Mouse (Mus musculus) cerebellum, adult 11 months (tissue): Measurements from ENCODE around the gene Tmco5.
"Not testable (repeated sequence)": the region's sequence is repeated elsewhere in the genome, so short reads cannot be mapped to it uniquely, and the experiment has no call there.

Experiments used
- DNase-seq: peaks from one replicate; pipeline ENCODE4 v3.0.0; 2022

The Tmco5 gene

GRCm38 (mm10) chr2:116924292-116924691, 45.8 kb downstream of the Tmco5 start:
- no peak for DNase-seq

- no peak for DNase-seq
These were observed 46.7 kb downstream of the Tmco5 start for GRCm38 (mm10) chr2:116925230-116925629.

DNA sequence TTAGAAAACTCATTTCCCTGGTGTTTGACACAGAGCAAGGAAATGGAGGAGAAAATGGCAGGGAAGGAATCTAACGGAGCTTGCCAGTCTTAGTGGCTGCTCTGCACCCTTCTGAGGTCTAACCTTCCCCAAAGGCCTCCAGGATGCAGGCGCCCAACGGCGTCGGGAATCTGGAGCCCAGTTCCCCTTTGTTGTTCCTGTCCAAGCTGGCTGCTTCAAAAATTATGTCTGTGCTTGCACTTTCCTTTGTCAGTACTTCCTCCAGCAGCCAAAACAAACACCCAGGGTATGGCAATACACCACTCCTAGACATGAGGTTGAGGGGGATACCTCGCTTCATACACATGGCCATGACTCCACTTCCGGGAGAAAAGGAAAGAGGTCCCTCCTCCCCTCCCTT, 53.7 kb downstream of the Tmco5 start:
- no peak for DNase-seq

- DNase-seq: not testable (repeated sequence)
These were observed 55.7 kb downstream of the Tmco5 start for GRCm38 (mm10) chr2:116934236-116934635.

GRCm38 (mm10) chr2:116934776-116935175, 56.3 kb downstream of the Tmco5 start:
- DNase-seq: no peak

DNA sequence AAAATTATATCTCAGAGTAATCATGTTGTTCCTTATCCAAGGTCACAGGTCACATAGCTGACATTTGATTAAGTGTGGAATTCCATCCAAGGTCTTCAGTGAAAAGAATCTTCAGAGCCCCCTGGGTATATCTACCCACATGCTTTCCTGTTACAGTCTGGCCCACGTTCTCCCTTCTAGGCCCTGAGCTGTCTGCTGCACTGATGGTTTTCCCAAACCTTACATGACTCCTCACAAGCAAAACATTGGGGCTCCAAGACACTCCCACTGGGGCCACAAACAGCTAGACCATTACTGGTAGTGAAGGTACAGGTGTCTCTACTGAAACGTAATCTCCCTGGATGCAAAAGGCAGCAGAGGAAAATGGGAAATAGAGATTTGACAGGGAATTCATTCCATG, 57.9 kb downstream of the Tmco5 start:
- no peak for DNase-seq

DNA sequence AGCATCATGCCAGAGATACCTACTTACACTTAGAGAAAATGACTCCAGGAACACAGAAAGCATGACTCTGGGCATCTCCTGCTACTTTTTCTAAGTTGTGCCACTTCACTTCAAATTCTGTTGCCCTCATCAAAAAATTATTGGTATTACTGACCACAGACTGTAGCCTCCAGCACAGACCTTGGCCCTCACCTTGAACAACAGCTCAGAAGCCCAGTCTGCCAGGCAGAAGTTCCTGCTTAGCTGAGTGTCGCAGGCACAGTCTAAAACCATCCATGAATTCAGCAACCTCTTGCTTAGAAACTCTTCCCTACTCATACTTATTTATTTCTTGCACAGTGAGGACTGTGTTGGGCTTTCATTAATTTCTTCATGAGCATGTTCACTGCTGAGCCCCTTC, 58.7 kb downstream of the Tmco5 start:
- DNase-seq: no peak

DNA sequence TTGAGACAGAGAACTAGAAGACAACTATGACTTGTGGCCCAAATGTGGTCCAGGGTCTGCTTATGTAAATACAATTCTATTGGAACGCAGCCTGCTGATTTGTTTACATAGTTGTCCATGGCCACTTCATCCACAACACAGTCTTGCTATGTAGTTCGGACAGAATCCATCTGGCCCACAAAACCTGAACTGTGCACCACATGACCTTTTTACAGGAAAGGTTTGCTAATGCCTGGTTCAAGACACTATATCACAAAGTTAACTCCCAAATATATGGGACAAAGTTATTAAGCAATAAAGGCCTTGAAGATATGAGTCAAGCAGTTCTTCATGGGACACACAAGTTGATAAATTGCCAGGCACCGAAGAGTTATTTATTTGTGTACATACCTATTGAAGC, 63.3 kb downstream of the Tmco5 start:
- no peak for DNase-seq
